Mouse (Mus musculus): ENCODE measurements around the gene Ccdc169.

DNA sequence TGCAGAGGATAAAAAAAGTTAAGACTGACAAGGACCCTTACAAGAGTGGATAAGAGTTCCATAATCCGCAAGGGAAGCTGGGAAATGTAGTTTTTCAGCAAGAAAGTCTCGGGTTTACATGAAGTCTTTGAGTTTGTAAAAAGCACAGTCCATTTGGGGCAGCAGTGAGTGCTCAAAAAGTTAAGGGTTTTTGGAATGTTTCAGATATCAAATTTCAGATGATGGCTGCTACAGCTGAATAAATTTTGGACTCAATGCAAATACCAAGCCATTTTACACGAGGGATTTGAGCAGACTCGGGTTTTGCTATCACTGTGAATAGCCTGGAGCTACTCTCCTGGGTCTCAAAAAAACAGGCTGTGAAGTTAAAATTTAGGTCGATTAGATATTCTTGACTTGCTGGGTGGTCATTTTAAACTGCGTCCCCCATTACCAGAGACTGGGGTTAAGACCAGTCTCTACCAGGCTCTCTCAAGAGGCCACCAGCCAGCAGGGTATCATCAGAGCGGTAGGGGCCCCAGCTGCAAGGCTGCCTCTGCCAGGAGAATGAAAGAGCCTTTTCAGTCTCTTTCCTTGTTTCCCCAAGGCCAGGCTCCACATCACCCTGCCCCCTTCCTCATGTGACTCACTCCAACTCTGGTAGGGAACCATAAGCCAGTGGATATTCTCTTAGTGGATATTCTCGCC lies 41.0 kb upstream of the Ccdc169 start:
- TF ChIP-seq CTCF (IDR thresholded peaks at IDR 0.05; ENCODE audit: borderline replicate concordance, insufficient read depth, low read length) (no peak), POLR2A (IDR thresholded peaks at IDR 0.05; ENCODE audit: low read depth, low read length) (peak; percentile 6; the same call in 1 of the 2 replicates)
